Mouse (Mus musculus) induced T-regulatory cell, adult 2 months (primary cell): ENCODE data around the gene Cdk12.
A peak's percentile ranks its signal among the peaks of the same experiment; 100 is the strongest.

Experiments
- DNase-seq: peaks from one replicate; pipeline ENCODE4 v3.0.0-alpha.2; 2012; ENCODE audit warnings: low read depth

The Cdk12 gene

GRCm38 (mm10) chr11:98260706-98261479 lies 58.0 kb downstream of the Cdk12 start:
- no peak for DNase-seq

GRCm38 (mm10) chr11:98265039-98265438 lies 62.2 kb downstream of the Cdk12 start:
- DNase-seq, result peak; percentile 84

GRCm38 (mm10) chr11:98265891-98266290 lies 63.0 kb downstream of the Cdk12 start:
- DNase-seq, result no peak

GRCm38 (mm10) chr11:98266699-98267402 lies 64.0 kb downstream of the Cdk12 start:
- no peak for DNase-seq

- DNase-seq, result no peak
Measured at GRCm38 (mm10) chr11:98270066-98270465, 67.2 kb downstream of the Cdk12 start.

GRCm38 (mm10) chr11:98270466-98270865 lies 67.6 kb downstream of the Cdk12 start:
- DNase-seq, result no peak

GRCm38 (mm10) chr11:98283740-98284139 lies 80.9 kb downstream of the Cdk12 start:
- no peak for DNase-seq

GRCm38 (mm10) chr11:98284230-98284629 lies 81.4 kb downstream of the Cdk12 start:
- DNase-seq, result peak; percentile 24

- DNase-seq, result no peak
Measured at GRCm38 (mm10) chr11:98285368-98285767, 82.5 kb downstream of the Cdk12 start.

- DNase-seq, result no peak
Measured at GRCm38 (mm10) chr11:98287531-98287930, 84.7 kb downstream of the Cdk12 start.

- DNase-seq, result no peak
Measured at GRCm38 (mm10) chr11:98287961-98288360, 85.1 kb downstream of the Cdk12 start.

- no peak for DNase-seq
Measured at GRCm38 (mm10) chr11:98289873-98290272, 87.0 kb downstream of the Cdk12 start.

GRCm38 (mm10) chr11:98290906-98291305 lies 88.0 kb downstream of the Cdk12 start:
- DNase-seq, result no peak

- peak; percentile 20 for DNase-seq
Measured at GRCm38 (mm10) chr11:98293070-98293469, 90.2 kb downstream of the Cdk12 start.

- DNase-seq, result peak; percentile 58
Measured at GRCm38 (mm10) chr11:98294188-98295012, 91.5 kb downstream of the Cdk12 start.

- peak; percentile 21 for DNase-seq
Measured at GRCm38 (mm10) chr11:98295013-98295585, 92.2 kb downstream of the Cdk12 start.

GRCm38 (mm10) chr11:98296277-98296676 lies 93.4 kb downstream of the Cdk12 start:
- peak; percentile 38 for DNase-seq

GRCm38 (mm10) chr11:98296916-98297315 lies 94.1 kb downstream of the Cdk12 start:
- no peak for DNase-seq

- DNase-seq, result no peak
Measured at GRCm38 (mm10) chr11:98297778-98298177, 94.9 kb downstream of the Cdk12 start.

GRCm38 (mm10) chr11:98298484-98299205 lies 95.8 kb downstream of the Cdk12 start:
- no peak for DNase-seq

- peak; percentile 73 for DNase-seq
Measured at GRCm38 (mm10) chr11:98313790-98314323, 111.0 kb downstream of the Cdk12 start.
